Mouse (Mus musculus): ENCODE results near the gene Alg2. TPM values are rescaled to one million over a fixed set of nuclear protein-coding genes. Genes with fewer than 3 reads are reported as not detected.

Gene Alg2
- 100 to 1,000 TPM; 114 to 117 TPM for total RNA-seq (2021)
- long read RNA-seq, experiment 1, transcript Alg2-203 (2 exons, 531 nt): minor isoform, 6 of 166 reads
- long read RNA-seq, experiment 1, transcript Alg2-201 (2 exons, 3,021 nt): major isoform, 159 of 166 reads
- long read RNA-seq, experiment 1, partial matches to known transcripts: 0 of 166 reads
- long read RNA-seq, experiment 1, other reads (novel, unspliced or antisense): 1 of 166 reads
- long read RNA-seq, experiment 2, transcript Alg2-201 (2 exons, 3,021 nt): major isoform, 101 of 106 reads
- long read RNA-seq, experiment 2, partial matches to known transcripts: 0 of 106 reads
- long read RNA-seq, experiment 2, other reads (novel, unspliced or antisense): 5 of 106 reads

GRCm38 (mm10) chr4:47473968-47474729, at the start of gene Alg2, which contains the start of gene Sec61b:
Alg2 (minus strand) TSS chr4:47474333.
Sec61b (plus strand) TSS chr4:47474658.
- Histone ChIP-seq H3K27ac (peak within 1 kb of the TSS; percentile 99), H3K4me3 (peak within 1 kb of the TSS; percentile 98)
- DNase-seq (ENCODE audit: extremely low spot score in 1 of 2, low spot score in 2 of 2): peak; percentile 94 to 95
- intact Hi-C loops (cut with DNase I): loop anchor here (1.0 kb wide), 1 partner anchor 36 kb away; no protein-coding TSS in a partner anchor
- no peak for TF ChIP-seq CTCF (IDR thresholded peaks at IDR 0.05)

- H3K27ac ChIP-seq: no peak overlapping the region
- intact Hi-C loops (cut with DNase I): loop anchor here (5.0 kb wide), 2 partner anchors 860 to 885 kb away; no protein-coding TSS in a partner anchor
- DNase-seq (ENCODE audit: extremely low spot score in 1 of 2, low spot score in 2 of 2): peak; percentile 32 to 35
Observed at GRCm38 (mm10) chr4:47521884-47522605, 47.9 kb upstream of the Alg2 start.

GRCm38 (mm10) chr4:47520076-47520475, 45.9 kb upstream of the Alg2 start:
- intact Hi-C loops (cut with DNase I): loop anchor here (5.0 kb wide), 2 partner anchors 862 to 887 kb away; no protein-coding TSS in a partner anchor
- Histone ChIP-seq H3K27ac (no peak overlapping the region), H3K4me3 (no peak overlapping the region)
- no peak for DNase-seq (ENCODE audit: extremely low spot score in 1 of 2, low spot score in 2 of 2)
- TF ChIP-seq CTCF (IDR thresholded peaks at IDR 0.05): no peak

More at GRCm38 (mm10) chr4:47521884-47522605, 47.9 kb upstream of the Alg2 start:
- H3K4me3 ChIP-seq: no peak overlapping the region
- peak; percentile 68 for TF ChIP-seq CTCF (IDR thresholded peaks at IDR 0.05)

GRCm38 (mm10) chr4:47518551-47519181, 44.5 kb upstream of the Alg2 start:
- Histone ChIP-seq H3K4me3 (no peak overlapping the region), H3K27ac (no peak overlapping the region)
- intact Hi-C loops (cut with DNase I): no loop called here
- peak; percentile 13 for DNase-seq (ENCODE audit: extremely low spot score in 1 of 2, low spot score in 2 of 2)
- no peak for TF ChIP-seq CTCF (IDR thresholded peaks at IDR 0.05)

- peak; percentile 13 to 26 for DNase-seq (ENCODE audit: extremely low spot score in 1 of 2, low spot score in 2 of 2)
- H3K4me3 ChIP-seq: no peak overlapping the region
- intact Hi-C loops (cut with DNase I): loop anchor here (10.0 kb wide), 1 partner anchor 540 kb away; the partner anchor contains the start of gene Nr4a3
Observed at GRCm38 (mm10) chr4:47504841-47505517, 30.8 kb upstream of the Alg2 start.

GRCm38 (mm10) chr4:47503045-47503444, 28.9 kb upstream of the Alg2 start:
- no peak for TF ChIP-seq CTCF (IDR thresholded peaks at IDR 0.05)
- intact Hi-C loops (cut with DNase I): loop anchor here (2.0 to 10.0 kb wide), 2 partner anchors 64 to 542 kb away; partner anchors contain the start of gene Nr4a3
- H3K4me3 ChIP-seq: peak overlapping the region; percentile 37
- H3K27ac ChIP-seq: peak overlapping the region; percentile 49; the same call in 1 of the 2 replicates
- DNase-seq (ENCODE audit: extremely low spot score in 1 of 2, low spot score in 2 of 2): no peak

More at GRCm38 (mm10) chr4:47504841-47505517, 30.8 kb upstream of the Alg2 start:
- H3K27ac ChIP-seq: no peak overlapping the region
- no peak for TF ChIP-seq CTCF (IDR thresholded peaks at IDR 0.05)

GRCm38 (mm10) chr4:47502546-47502971, 28.4 kb upstream of the Alg2 start:
- H3K4me3 ChIP-seq: peak overlapping the region; percentile 37
- peak overlapping the region; percentile 49; the same call in 1 of the 2 replicates for H3K27ac ChIP-seq
- DNase-seq (ENCODE audit: extremely low spot score in 1 of 2, low spot score in 2 of 2): peak; percentile 43 to 55
- intact Hi-C loops (cut with DNase I): loop anchor here (2.0 to 10.0 kb wide), 2 partner anchors 64 to 542 kb away; partner anchors contain the start of gene Nr4a3
- peak; percentile 86 for TF ChIP-seq CTCF (IDR thresholded peaks at IDR 0.05)

- H3K27ac ChIP-seq: no peak overlapping the region
- intact Hi-C loops (cut with DNase I): no loop called here
- TF ChIP-seq CTCF (IDR thresholded peaks at IDR 0.05): no peak
- H3K4me3 ChIP-seq: no peak overlapping the region
- no peak for DNase-seq (ENCODE audit: extremely low spot score in 1 of 2, low spot score in 2 of 2)
Observed at GRCm38 (mm10) chr4:47499121-47499545, 25.0 kb upstream of the Alg2 start.

- H3K27ac ChIP-seq: no peak overlapping the region
- no peak overlapping the region for H3K4me3 ChIP-seq
- no peak for DNase-seq (ENCODE audit: extremely low spot score in 1 of 2, low spot score in 2 of 2)
- TF ChIP-seq CTCF (IDR thresholded peaks at IDR 0.05): no peak
- intact Hi-C loops (cut with DNase I): no loop called here
Observed at GRCm38 (mm10) chr4:47497811-47498385, 23.8 kb upstream of the Alg2 start.

GRCm38 (mm10) chr4:47494686-47495085, 20.6 kb upstream of the Alg2 start:
- intact Hi-C loops (cut with DNase I): no loop called here
- Histone ChIP-seq H3K27ac (no peak overlapping the region), H3K4me3 (no peak overlapping the region)
- TF ChIP-seq CTCF (IDR thresholded peaks at IDR 0.05): no peak
- DNase-seq (ENCODE audit: extremely low spot score in 1 of 2, low spot score in 2 of 2): no peak
